Mouse (Mus musculus): Measurements from ENCODE around the gene Lamtor2. TPM values are rescaled to one million over a fixed set of nuclear protein-coding genes. Genes with fewer than 3 reads are reported as not detected.

The Lamtor2 gene
- polyA plus RNA-seq, 1 experiment from 2014 or later: 86.9 TPM

- no peaks in the 10 kb centered on the region for H3K27me3 ChIP-seq (ENCODE audit: control insufficient read depth, insufficient read depth, low read length)
- no peak for ATAC-seq (replicated peaks; ENCODE audit: insufficient number of reproducible peaks, low FRiP score, low TSS enrichment)
- WGBS (ENCODE audit: insufficient replicate concordance): 52% methylated on average over 13 of the region's 13 CpGs
- peak overlapping the region; percentile 58 for H3K9ac ChIP-seq (ENCODE audit: low read depth, low read length)
- H3K4me1 ChIP-seq (ENCODE audit: control insufficient read depth, insufficient read depth, low read length): peaks cover 32% of the 10 kb centered on the region
- H3K36me3 ChIP-seq (ENCODE audit: control insufficient read depth, insufficient read depth, low read length): no peaks in the 10 kb centered on the region
- H3K9me3 ChIP-seq (replicated peaks; ENCODE audit: control insufficient read depth, low read length): no peaks in the 10 kb centered on the region
- H3K4me2 ChIP-seq: peak overlapping the region; percentile 68
- H3K27ac ChIP-seq (ENCODE audit: low read depth, low read length): peak overlapping the region; percentile 87
- peak overlapping the region; percentile 41 for H3K4me3 ChIP-seq (ENCODE audit: low read depth, low read length)
These were observed 42.2 kb downstream of the Lamtor2 start for GRCm38 (mm10) chr3:88510421-88511289.

- H3K4me2 ChIP-seq: peak within 1 kb of the TSS; percentile 68
- no peaks in the 10 kb centered on the region for H3K36me3 ChIP-seq (ENCODE audit: control insufficient read depth, insufficient read depth, low read length)
- H3K4me1 ChIP-seq (ENCODE audit: control insufficient read depth, insufficient read depth, low read length): peaks cover 32% of the 10 kb centered on the region
- no peaks in the 10 kb centered on the region for H3K27me3 ChIP-seq (ENCODE audit: control insufficient read depth, insufficient read depth, low read length)
- under 1% methylated on average over 31 of the region's 31 CpGs for WGBS (ENCODE audit: insufficient replicate concordance)
- no peaks in the 10 kb centered on the region for H3K9me3 ChIP-seq (replicated peaks; ENCODE audit: control insufficient read depth, low read length)
- peak within 1 kb of the TSS; percentile 41 for H3K4me3 ChIP-seq (ENCODE audit: low read depth, low read length)
- H3K27ac ChIP-seq (ENCODE audit: low read depth, low read length): peak within 1 kb of the TSS; percentile 87
- peak within 1 kb of the TSS; percentile 58 for H3K9ac ChIP-seq (ENCODE audit: low read depth, low read length)
- peak; percentile 90 for ATAC-seq (replicated peaks; ENCODE audit: insufficient number of reproducible peaks, low FRiP score, low TSS enrichment)
These were observed 43.0 kb downstream of the Lamtor2 start, which contains the start of gene Lmna for GRCm38 (mm10) chr3:88509692-88510420. Gene Lmna (minus strand): TSS chr3:88509956.

GRCm38 (mm10) chr3:88509250-88509649 is 43.6 kb downstream of the Lamtor2 start:
- no peak for ATAC-seq (replicated peaks; ENCODE audit: insufficient number of reproducible peaks, low FRiP score, low TSS enrichment)
- H3K4me1 ChIP-seq (ENCODE audit: control insufficient read depth, insufficient read depth, low read length): peaks cover 31% of the 10 kb centered on the region
- no peaks in the 10 kb centered on the region for H3K27me3 ChIP-seq (ENCODE audit: control insufficient read depth, insufficient read depth, low read length)
- WGBS (ENCODE audit: insufficient replicate concordance): 68% methylated on average over 3 of the region's 3 CpGs
- H3K9me3 ChIP-seq (replicated peaks; ENCODE audit: control insufficient read depth, low read length): no peaks in the 10 kb centered on the region
- peak overlapping the region; percentile 87 for H3K27ac ChIP-seq (ENCODE audit: low read depth, low read length)
- H3K36me3 ChIP-seq (ENCODE audit: control insufficient read depth, insufficient read depth, low read length): no peaks in the 10 kb centered on the region
- H3K4me3 ChIP-seq (ENCODE audit: low read depth, low read length): peak overlapping the region; percentile 41
- H3K9ac ChIP-seq (ENCODE audit: low read depth, low read length): peak overlapping the region; percentile 58
- peak overlapping the region; percentile 68 for H3K4me2 ChIP-seq

- Histone ChIP-seq H3K36me3 (ENCODE audit: control insufficient read depth, insufficient read depth, low read length) (no peaks in the 10 kb centered on the region), H3K4me2 (no peak overlapping the region), H3K27ac (ENCODE audit: low read depth, low read length) (no peak overlapping the region), H3K4me3 (ENCODE audit: low read depth, low read length) (no peak overlapping the region), H3K27me3 (ENCODE audit: control insufficient read depth, insufficient read depth, low read length) (no peaks in the 10 kb centered on the region), H3K9me3 (replicated peaks; ENCODE audit: control insufficient read depth, low read length) (no peaks in the 10 kb centered on the region), H3K9ac (ENCODE audit: low read depth, low read length) (no peak overlapping the region), H3K4me1 (ENCODE audit: control insufficient read depth, insufficient read depth, low read length) (peaks cover 36% of the 10 kb centered on the region)
- 53% methylated on average over 7 of the region's 7 CpGs for WGBS (ENCODE audit: insufficient replicate concordance)
- ATAC-seq (replicated peaks; ENCODE audit: insufficient number of reproducible peaks, low FRiP score, low TSS enrichment): no peak
These were observed 47.1 kb downstream of the Lamtor2 start for GRCm38 (mm10) chr3:88505765-88506164.

- Histone ChIP-seq H3K9ac (ENCODE audit: low read depth, low read length) (no peak overlapping the region), H3K27ac (ENCODE audit: low read depth, low read length) (no peak overlapping the region), H3K4me1 (ENCODE audit: control insufficient read depth, insufficient read depth, low read length) (peaks cover 37% of the 10 kb centered on the region), H3K4me2 (no peak overlapping the region), H3K9me3 (replicated peaks; ENCODE audit: control insufficient read depth, low read length) (no peaks in the 10 kb centered on the region), H3K27me3 (ENCODE audit: control insufficient read depth, insufficient read depth, low read length) (no peaks in the 10 kb centered on the region), H3K4me3 (ENCODE audit: low read depth, low read length) (no peak overlapping the region), H3K36me3 (ENCODE audit: control insufficient read depth, insufficient read depth, low read length) (no peaks in the 10 kb centered on the region)
- WGBS (ENCODE audit: insufficient replicate concordance): 66% methylated on average over 6 of the region's 6 CpGs
- ATAC-seq (replicated peaks; ENCODE audit: insufficient number of reproducible peaks, low FRiP score, low TSS enrichment): no peak
These were observed 47.8 kb downstream of the Lamtor2 start for GRCm38 (mm10) chr3:88505081-88505480.

GRCm38 (mm10) chr3:88503881-88504746 is 48.8 kb downstream of the Lamtor2 start:
- H3K4me3 ChIP-seq (ENCODE audit: low read depth, low read length): no peak overlapping the region
- H3K4me1 ChIP-seq (ENCODE audit: control insufficient read depth, insufficient read depth, low read length): peaks cover 32% of the 10 kb centered on the region
- no peaks in the 10 kb centered on the region for H3K27me3 ChIP-seq (ENCODE audit: control insufficient read depth, insufficient read depth, low read length)
- WGBS (ENCODE audit: insufficient replicate concordance): 50% methylated on average over 8 of the region's 8 CpGs
- no peak overlapping the region; the same call in 1 of the 2 replicates for H3K4me2 ChIP-seq
- H3K27ac ChIP-seq (ENCODE audit: low read depth, low read length): no peak overlapping the region
- ATAC-seq (replicated peaks; ENCODE audit: insufficient number of reproducible peaks, low FRiP score, low TSS enrichment): no peak
- no peaks in the 10 kb centered on the region for H3K36me3 ChIP-seq (ENCODE audit: control insufficient read depth, insufficient read depth, low read length)
- H3K9me3 ChIP-seq (replicated peaks; ENCODE audit: control insufficient read depth, low read length): no peaks in the 10 kb centered on the region
- 0 out of 2 replicates have a peak overlapping the region, but pooled peaks have one; percentile 5 for H3K9ac ChIP-seq (ENCODE audit: low read depth, low read length)

GRCm38 (mm10) chr3:88503505-88503863 is 49.4 kb downstream of the Lamtor2 start:
- WGBS (ENCODE audit: insufficient replicate concordance): 7% methylated on average over 4 of the region's 4 CpGs
- ATAC-seq (replicated peaks; ENCODE audit: insufficient number of reproducible peaks, low FRiP score, low TSS enrichment): no peak
- no peak overlapping the region for H3K9ac ChIP-seq (ENCODE audit: low read depth, low read length)

More at GRCm38 (mm10) chr3:88503505-88503863, 49.4 kb downstream of the Lamtor2 start:
- Histone ChIP-seq H3K27ac (ENCODE audit: low read depth, low read length) (0 out of 2 replicates have a peak overlapping the region, but pooled peaks have one; percentile 7), H3K4me3 (ENCODE audit: low read depth, low read length) (peak overlapping the region; percentile 89), H3K4me1 (ENCODE audit: control insufficient read depth, insufficient read depth, low read length) (peaks cover 32% of the 10 kb centered on the region), H3K36me3 (ENCODE audit: control insufficient read depth, insufficient read depth, low read length) (no peaks in the 10 kb centered on the region), H3K4me2 (peak overlapping the region; percentile 100), H3K9me3 (replicated peaks; ENCODE audit: control insufficient read depth, low read length) (no peaks in the 10 kb centered on the region), H3K27me3 (ENCODE audit: control insufficient read depth, insufficient read depth, low read length) (no peaks in the 10 kb centered on the region)
